Mouse (Mus musculus) adrenal gland, adult 18-20 months (tissue): ENCODE measurements around the gene Trpt1. TPM values are rescaled to one million over a fixed set of nuclear protein-coding genes. Genes with fewer than 3 reads are reported as not detected.
"Not testable (repeated sequence)": the region's sequence is repeated elsewhere in the genome, so short reads cannot be mapped to it uniquely, and the experiment has no call there.

ENCODE experiments used
- DNase-seq, 2 experiments: peaks; one replicate each; pipeline ENCODE4 v3.0.0; 2021 to 2022; ENCODE audit warnings: low spot score in 2 of 2
- total RNA-seq, 2 experiments: library from RNA; stranded (reverse); gene quantifications; 1 replicate in 1 of 2; 2 replicates in 1 of 2; pipeline ENCODE4 v1.2.3; 2021

The Trpt1 gene
- total RNA-seq, 2 experiments from 2014 or later, result 11.4 to 15.4 TPM

DNA sequence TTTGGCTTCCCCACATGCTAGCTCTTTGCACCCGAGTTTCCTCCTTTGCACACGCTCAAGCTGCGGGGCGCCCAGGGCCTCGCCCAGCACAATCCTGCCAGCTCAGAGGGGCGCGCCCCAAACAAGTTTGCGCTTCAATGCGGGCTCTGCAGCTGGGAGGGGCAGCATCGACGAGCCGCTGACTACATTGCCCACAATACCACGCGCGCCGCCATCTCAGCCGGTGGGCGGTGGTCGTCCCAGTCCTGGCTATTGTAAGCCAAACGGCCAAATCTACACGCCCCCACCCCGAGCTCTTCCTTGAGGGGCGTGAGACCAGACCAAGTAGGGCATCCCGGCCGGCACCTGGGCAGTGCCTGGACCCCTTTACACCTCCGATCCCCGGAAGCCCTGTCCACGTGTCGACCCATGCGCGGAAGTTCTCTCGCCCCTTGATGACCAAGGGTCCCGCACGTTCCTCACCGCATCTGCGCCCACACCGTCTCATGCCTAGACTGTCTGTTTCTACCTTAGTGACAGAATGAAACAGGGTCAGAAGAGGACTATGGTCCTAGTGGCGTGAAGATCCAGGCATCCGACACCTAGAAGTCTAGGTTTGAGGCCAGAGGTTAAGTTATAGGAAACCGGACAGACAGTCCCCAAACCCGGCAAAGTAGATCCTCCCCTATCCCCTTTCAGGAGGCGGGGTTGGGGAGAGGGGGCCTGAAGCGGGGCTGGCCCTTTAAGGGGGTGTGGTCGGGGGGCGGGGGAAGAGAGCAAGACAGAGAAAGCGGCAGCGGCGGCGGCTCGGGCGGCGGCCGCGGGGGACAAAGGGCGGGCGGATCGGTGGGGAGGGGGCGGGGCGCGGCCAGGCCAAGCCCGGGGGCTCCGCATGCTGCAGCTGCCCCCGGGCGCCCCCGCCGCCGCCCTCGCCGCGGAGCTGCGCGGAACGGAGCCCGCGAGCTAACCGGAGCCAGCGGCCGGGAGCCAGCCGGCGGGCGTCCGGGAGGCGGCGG, 21.4 kb upstream of the Trpt1 start, which contains the start of gene Ppp1r14b:
Gene Ppp1r14b (plus strand): TSS at position 758 of the 995 bp plus-strand sequence.
- peak; percentile 71 to 73 for DNase-seq

DNA sequence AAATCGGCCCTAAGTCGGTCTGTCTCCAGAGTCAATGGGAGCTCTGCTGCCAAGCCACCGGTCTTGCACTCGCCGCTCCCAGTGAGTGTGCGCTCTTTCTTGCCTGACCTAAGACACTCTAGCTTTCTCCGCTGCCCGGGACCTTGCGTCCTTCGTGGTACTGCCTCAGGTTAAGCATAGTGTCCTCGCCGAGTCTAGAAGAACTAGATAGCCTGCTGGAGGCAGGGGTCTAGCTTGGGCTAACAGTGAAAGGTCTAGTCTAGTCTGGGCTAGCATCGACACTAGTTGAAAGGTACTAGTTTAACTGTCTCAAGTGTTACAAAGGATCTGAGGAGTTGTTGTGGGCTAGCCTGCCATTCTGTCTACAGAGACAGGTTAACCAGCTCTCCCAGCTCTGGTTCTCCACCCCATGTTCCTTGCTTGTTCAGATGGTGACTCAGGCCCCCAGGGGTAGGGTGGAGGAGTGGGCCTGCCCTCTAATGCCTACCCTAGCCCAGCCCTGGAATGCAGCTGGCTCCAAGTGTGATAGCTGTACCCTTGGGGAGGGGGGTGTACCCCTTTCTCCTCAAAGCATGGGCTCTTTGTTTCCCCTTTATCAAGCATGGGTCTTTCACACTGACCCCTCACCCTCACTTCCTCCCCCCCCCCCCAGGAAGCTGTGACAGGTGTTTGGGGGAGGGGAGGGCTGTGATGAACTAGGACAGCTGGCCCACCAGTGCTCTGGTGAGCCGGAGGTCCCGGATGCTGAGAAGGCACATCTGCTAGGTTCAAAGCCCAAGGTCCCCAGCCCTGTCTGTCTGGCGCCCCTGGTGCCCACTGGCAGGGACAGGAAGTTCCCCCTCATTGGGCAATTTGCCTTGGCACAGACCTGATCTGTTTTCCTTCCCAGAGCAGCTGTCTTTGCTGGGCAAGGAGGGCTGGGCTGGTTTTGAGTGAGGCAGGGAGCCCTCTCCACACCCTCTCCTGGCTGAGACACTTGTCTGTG, 20.1 kb upstream of the Trpt1 start, which contains the start of gene Plcb3:
Gene Plcb3 (minus strand): TSS at position 934 of the 985 bp plus-strand sequence.
- DNase-seq, result peak; percentile 51 to 52

DNA sequence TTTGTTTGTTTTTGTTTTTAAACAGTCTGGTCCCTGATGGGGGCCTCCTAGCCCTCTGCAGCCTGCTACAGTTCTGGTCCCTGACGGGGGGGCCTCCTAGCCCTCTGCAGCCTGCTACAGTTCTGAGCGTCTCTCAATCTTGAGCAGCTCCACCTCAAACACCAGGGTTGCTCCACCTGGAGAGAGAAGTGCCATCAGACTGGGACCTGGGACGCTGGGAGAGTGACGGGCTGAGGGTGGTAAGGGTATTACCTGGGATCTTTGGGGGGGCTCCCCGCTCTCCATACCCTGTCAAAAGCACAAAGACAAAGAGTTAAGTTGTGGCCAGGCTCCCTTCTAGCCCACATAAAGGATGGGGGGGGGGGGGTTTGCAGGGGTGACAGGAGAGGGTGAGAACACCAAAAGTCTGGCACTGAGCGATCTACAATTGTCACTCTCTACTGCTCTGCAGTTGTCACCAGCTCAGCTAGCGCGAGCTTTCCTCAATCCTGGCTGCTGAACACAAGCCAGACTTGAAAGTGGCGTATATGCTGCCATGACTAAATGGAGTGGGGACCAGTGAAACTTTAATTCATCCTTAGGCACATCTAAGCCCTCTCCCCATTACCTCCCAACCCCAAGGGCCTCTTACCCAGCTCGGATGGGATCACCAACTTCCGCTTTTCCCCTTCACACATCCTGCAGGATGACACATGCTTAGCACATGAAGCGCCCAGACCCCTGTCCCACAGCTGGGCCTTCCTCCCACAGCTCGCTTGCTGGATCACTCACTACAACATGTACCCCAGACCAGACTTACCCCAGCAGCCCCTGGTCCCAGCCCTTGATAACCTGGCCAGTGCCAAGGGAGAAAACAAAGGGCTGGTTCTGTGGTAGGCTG, 17.9 kb upstream of the Trpt1 start:
- DNase-seq, result no peak

DNA sequence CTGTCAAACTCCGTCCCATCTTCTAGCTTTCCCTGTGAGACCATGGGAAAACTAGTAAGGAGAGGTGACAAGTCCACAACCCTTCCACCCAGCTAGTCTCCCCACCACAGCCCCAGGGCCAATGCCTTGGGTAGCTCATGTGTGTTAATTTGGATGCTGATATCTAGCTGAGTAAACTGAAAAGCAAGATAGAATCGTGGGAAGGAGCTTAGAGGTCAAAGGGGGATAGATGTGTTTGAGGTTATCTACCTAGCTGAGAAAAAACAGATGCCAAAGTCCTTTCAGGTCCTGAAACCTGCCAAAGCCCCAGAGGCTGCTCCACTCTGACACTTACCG, 17.3 kb upstream of the Trpt1 start:
- DNase-seq, result no peak

DNA sequence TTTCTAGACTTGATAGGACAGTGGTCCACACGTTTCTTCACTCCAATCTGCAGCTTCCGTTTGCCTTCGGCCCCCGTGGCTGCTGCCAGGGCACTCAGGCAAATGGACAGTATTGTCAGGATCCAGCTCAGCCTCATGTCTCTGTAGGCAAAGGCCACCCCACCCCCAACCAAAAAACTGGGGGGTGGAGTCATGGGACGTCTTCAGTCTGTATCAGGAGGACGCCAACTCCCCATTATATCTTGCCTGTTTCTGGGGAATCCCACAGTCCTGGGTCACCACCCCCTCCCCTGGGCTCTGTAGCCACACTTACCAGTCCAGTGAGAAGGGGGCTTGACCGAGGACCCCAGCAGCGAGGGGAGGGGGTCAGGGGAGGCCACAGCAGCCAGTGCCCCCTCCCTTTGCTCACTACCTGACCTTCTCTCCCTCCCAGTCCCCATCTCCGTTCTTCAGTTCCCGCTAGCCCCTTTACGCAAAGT, 16.9 kb upstream of the Trpt1 start:
- peak; percentile 46 to 50 for DNase-seq

DNA sequence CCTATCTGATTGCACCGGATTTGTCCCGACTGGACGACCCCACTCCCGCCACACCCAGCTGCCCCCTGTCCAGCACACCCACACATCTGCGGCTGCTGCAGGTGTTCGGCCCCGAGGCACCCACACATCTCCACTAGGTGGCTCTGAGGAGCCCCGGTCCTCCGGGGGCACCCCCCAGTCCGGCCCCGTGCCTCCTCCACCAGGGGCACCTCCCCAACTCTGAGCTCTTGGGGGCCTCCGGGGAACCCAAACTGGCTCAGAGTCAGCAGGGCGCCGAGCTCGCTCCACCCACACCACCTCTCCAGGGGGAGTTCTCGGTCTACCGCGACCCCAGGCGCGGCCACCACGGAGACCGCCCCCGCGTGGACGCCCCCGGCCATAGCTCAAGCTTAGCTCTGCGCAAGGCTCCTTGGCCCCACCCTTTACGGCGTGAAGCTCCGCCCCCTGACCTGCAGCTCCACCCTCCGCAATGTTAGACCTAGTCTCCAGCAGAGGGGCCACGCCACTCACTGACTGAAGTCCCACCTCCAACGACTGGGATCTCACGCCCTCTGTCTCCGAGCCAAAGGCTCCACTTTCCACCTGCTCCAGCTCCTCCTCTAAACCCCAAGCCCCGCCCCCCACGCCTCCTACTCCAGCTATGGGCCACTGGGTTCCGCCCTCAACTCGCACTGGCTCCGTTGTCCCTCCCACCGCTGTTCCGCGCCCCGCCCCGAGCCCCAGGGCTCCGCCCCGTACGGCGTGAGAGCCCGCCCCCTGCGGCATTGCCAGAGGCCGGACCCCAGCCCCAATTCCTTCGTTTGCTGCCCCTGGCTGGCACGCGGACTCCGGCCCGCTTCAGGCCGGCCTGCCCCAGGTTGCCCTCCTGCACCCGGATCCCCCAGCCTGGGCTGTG, 16.2 kb upstream of the Trpt1 start:
- peak; percentile 99 for DNase-seq

DNA sequence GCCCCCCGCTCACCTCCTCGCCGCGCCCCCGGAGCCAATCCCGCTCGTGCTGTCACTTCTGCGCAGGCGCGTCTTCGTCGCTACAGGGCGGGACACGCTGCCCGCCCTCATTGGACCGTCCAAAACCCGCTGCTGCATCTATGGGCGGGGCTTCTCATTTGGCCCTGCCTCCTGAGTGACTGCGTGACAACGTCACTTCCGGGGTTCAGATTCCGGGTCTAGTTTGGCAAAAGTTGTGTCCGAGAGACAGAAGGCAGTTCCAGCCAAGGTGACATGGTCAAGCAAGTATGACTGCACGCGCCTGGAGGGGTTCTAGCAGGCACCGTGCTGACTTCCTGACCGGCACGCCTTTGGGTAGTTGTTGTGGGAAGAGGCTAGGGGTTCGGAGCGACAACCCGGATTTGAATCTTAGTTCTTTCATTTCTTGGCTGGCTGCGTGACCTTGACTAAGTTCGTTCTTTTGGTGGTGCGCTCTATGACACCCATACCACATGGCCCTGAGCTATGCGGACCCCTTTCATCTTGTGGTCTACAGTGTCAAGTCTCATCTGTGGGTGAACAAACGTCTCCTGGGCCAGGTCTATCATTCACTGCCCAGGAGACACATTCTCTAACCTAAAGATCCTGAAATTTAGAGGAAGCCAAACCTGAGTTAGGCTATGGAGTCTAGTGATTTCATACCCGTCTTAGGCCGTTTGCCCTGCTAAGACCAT, 15.4 kb upstream of the Trpt1 start, which contains the start of gene Fkbp2:
Gene Fkbp2 (minus strand): TSS at position 121 of the 713 bp plus-strand sequence.
- DNase-seq, result peak; percentile 96 to 97

DNA sequence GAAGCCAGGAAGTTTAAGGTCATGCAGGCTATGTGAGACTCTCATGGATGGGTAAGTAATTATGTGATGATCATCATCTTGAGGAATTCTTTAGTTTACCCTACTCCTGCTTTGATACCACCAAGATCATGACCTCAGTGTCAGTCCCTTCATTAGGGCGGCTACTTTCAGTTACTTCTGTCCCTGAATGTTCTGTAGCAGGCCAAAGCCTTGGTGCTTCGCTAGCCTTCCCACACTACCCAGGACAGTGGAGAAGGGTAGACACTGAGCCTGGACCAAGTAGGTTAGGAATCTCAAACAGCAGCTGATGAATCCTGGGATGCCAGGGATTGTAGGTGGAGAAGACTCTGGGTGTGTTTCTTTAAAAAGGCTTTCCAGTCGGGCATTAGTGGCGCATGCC, 14.5 kb upstream of the Trpt1 start:
- DNase-seq, result no peak

DNA sequence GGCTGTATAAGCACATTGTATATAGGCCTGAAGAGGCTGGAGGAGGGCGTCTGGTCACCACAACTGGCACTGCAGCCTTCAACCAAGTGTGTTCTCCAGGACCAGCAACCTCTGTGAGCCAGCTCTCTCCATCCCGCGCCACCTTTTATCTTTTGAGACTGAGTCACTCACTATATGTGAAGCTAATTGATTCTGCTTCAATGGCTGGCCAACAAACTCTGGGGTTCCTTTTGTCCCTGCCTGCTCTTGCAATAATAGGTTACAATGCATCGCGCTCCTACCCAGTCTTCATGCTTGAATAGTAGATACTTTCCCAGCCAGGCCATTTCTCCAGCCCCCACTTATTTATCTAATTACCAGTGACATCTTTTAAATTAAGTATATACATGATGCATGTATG, 12.3 kb upstream of the Trpt1 start:
- no peak for DNase-seq

DNA sequence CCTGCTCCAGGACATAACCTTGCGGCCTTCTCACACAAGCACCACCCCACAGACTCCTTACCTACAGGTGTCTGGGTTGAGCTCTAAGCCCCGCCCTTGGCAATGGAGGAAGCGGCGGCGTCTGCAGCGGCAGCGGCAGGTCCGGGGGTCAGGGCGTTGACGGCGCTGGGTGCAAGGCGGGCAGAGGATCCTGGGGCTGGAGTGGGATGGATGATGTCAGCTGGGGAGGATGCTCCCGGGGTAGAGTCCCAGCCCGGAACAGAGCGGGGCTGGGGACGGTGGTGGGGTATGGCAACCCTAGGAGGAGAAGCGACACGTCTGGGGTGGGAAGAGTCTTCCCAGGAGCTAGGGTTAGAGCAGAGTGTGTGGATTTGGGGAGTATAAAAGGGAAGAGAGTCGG, 10.6 kb upstream of the Trpt1 start:
- DNase-seq, result no peak

DNA sequence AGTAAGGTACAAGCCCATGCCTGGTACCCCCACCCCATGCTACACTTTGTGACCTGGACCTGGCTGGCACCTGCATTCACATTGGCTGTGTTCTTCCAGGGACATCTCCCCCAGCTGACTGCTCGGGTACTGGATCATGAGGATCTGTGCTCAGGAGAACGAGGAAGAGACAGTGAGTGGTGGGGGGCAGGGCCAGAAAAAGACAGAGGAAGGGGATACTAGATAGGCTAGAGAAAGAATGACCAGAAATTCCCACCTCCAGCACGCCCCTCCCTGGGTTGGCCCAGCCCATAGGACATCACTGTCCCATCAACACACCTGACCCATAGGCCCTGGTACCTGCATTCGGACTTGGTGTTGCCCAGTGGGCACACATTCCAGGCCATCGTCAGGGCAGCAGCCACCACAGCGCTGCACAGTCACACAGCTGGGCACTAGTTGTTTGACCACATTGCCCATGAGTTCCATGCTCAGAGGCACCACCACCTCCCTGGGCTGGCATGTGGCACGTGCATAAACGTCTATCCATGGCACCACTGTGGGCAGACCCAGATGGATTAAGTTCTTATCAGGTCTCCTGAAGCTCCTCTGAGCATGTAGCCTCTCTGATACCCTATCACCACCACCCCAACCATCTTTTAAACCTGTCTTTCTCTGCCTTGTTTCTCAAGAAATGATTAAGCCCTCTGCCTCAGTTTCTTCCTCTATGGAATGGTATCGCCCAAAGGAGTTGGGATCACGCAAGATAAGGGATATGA, 9.8 kb upstream of the Trpt1 start:
- DNase-seq, result no peak

DNA sequence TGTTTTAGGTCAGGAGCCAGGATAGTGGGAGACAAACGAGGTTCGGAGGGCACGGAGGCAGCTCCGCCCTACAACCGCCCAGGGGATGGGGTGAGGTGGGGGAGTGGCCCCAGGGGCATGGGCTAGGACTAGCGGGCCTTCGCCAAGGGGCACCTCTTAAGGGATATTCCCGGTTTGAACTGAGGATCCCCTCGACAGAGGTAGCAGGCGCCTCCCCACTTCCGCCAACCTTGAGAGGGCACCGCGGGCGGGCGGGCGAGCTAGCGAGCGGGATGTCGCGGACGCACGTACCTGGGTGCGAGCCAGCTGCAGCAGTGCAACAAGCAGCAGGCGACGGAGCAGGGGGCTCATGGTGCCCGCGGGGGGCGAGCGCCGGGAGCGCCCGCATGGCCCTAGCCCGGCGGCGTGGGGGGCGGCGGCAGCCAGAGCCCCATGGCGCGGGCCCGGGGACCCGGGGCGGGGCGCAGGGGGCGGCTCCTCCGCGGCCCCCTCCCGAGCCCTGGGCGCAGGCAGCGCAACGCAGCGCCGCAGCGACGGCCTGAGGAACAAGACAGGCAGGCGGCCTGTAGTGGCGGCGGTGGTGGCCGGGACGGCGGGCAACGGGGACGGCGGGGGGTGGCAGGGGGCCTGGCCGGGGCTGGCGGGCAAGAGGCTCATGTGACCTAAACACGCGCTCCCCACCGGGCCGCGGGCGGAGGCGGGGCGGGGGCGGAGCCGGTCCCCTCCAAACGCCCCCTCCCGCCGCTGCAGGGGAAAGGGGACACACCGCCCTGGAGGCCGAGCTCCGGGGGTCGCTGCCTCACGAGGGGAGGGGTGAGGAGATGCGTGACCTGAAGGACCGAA, 8.6 kb upstream of the Trpt1 start, which contains the start of gene Vegfb:
Gene Vegfb (minus strand): TSS at position 591 of the 843 bp plus-strand sequence.
- peak; percentile 75 to 79 for DNase-seq

DNA sequence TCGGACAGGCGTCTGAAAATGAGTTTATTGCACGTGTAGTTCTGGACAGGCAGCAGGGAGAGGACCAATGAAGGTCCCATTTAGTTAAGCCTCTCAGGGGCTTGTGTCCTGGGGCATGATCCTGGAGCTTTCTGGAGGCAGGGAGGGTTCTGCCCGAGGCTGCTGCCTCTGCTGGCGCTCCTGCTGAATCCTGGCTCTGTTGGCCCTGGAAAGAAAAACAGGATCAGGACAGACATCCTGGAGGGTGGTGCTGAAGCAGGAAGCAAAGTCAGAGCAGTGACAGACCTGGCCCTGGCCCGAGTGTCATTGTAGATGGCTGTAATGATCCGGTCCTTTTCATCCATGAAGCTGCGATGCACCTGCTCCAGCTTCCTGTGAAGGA, 8.0 kb upstream of the Trpt1 start:
- DNase-seq, result no peak

DNA sequence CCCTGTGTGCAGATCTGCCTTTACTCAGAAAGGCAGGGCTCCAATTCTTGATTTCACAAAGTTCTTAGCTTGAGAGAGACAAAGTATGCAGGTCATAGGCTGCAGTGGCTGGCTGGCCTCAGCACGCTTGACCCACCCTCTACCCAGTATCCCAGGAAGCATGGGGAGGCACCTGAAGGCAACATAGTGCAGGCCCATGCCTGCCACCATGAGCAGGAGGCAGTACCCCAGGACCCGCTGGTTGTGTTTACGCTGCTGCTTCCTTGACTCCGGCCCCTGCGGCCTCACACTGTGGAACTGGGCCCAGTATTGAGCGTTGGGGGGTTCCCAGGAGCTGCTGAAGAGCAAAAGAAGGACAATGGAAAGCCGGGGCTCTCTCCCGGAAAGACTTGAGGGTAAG, 6.7 kb upstream of the Trpt1 start:
- no peak for DNase-seq

DNA sequence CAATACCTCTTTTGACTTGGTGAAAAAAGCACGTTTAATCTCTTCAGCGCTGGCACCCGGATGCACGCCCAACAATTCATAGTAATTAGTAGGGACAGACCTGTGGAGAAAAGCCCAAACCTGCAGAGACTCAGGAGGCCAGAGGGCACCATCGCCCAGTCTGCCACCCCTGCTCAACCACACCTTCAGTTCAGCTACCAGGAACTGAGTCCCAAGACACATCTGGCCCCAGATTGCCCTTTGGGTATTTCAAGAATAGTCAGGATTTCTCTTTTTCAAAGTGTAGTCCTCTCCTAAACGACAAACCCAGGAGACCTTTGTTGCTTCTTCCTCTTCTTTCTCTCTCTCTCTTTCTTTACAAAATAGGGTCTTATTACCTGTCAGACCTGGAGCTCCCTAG, 5.2 kb upstream of the Trpt1 start:
- no peak for DNase-seq

DNA sequence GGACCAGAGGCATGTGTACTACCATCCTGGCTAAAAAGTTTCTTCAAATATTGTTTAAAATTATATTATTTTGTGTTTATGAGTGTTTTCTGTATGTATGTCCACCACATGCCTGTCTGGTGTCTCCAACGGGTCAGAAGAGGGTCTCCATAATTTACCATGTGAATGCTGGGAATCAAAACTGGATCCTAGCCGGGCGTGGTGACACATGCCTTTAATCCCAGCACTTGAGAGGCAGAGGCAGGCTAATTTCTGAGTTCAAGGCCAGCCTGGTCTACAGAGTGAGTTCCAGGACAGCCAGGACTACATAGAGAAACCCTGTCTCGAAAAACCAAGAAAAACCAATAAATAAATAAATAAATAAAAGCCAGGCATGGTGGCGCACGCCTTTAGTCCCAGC, 4.8 kb upstream of the Trpt1 start:
- not testable (repeated sequence) for DNase-seq
